Comparison of ENCODE assay signal across 16 mouse cellular contexts in the genomic region with DNA sequence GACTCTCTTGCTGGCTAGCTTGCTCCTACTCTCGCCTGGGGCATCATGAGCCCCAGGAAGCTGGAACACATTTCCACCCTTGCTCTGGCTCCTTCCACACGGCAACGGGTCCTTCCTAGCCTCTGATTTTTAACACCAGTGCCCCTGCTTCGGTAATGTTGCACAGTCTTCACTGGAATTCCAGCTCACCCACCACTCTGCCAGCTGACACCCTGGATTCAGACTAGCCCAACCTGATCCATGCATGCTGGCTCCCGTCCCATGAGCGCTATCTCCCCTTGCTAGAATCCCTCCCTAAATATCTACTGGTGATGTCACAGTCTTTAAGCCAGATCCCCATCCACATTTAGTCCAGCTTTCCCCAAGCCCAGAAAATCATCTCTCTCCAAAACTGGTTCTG.
DNase-seq lines count a peak whose midpoint lies in the region; TF ChIP-seq lines count a peak whose summit lies in the region.
"Had no signal": no experiment of that assay in that cellular context is flagged by ENCODE, and none has a peak within 500 bp of the region (broad histone marks: within the 10 kb centered on the region; RNA-seq: fewer than 3 reads in every experiment).

No protein-coding gene starts in this region.

- no peak overlapping the region for H3K4me3 ChIP-seq in heart, adult 2 months
- no peak overlapping the region for H3K4me3 ChIP-seq in cortical plate, adult 2 months (ENCODE audit: insufficient read depth, low read length)
- H3K4me3 ChIP-seq: embryonic facial prominence, embryonic 13.5 days; forebrain, embryonic 13.5 days; heart, embryonic 13.5 days; hindbrain, embryonic 15.5 days had no signal

- intact Hi-C loops in heart, adult 2 months (cut with DNase I), result no loop called here
- intact Hi-C loops in left cerebral cortex, postnatal 4 days (cut with DNase I), result no loop called here

- no peak for TF ChIP-seq EP300 in heart, adult 2 months (IDR thresholded peaks at IDR 0.05; ENCODE audit: insufficient read depth, low read depth, low read length)

- no peaks in the 10 kb centered on the region for H3K79me2 ChIP-seq in heart, adult 2 months (replicated peaks; ENCODE audit: control insufficient read depth, insufficient read depth, low read length)

- no peaks in the 10 kb centered on the region for H3K27me3 ChIP-seq in heart, adult 2 months (ENCODE audit: control insufficient read depth, insufficient read depth, low read length)
- H3K27me3 ChIP-seq: embryonic facial prominence, embryonic 13.5 days; forebrain, embryonic 13.5 days; heart, embryonic 13.5 days; hindbrain, embryonic 15.5 days had no signal

- H3K4me1 ChIP-seq in heart, adult 2 months (ENCODE audit: control insufficient read depth, insufficient read depth, low read length), result no peaks in the 10 kb centered on the region
- H3K4me1 ChIP-seq in cortical plate, adult 2 months (ENCODE audit: control insufficient read depth, insufficient read depth, low read length), result peaks cover 8% of the 10 kb centered on the region
- H3K4me1 ChIP-seq: embryonic facial prominence, embryonic 13.5 days; heart, embryonic 13.5 days had no signal

- no peak overlapping the region for H3K9ac ChIP-seq in heart, adult 2 months (ENCODE audit: low read depth, low read length)
- H3K9ac ChIP-seq: embryonic facial prominence, embryonic 13.5 days; forebrain, embryonic 13.5 days; forebrain, postnatal 0 days; heart, embryonic 13.5 days; hindbrain, embryonic 15.5 days had no signal

- peak; percentile 68 for DNase-seq in heart, adult 11 months
- no peak for DNase-seq in heart, adult 2 months
- DNase-seq in left cerebral cortex, postnatal 4 days, result peak; percentile 29
- DNase-seq in left cerebral cortex, adult 8-10 months (ENCODE audit: low spot score in 2 of 2), result no peak
- peak; percentile 25 for DNase-seq in brain, adult 2 months (ENCODE audit: low read depth, low spot score)
- DNase-seq: adrenal gland, adult 2 months; adrenal gland, postnatal 25 days; cerebellum, adult 8-10 months; forebrain, postnatal 0 days; gastrocnemius, postnatal 14 days; heart, postnatal 36 days had no signal

- no peak for TF ChIP-seq CTCF in heart, adult 2 months (IDR thresholded peaks at IDR 0.05)
- TF ChIP-seq CTCF in cortical plate, adult 2 months (IDR thresholded peaks at IDR 0.05; ENCODE audit: extremely low read depth, insufficient read depth, low read length), result no peak

- no peak for TF ChIP-seq POLR2A in heart, adult 2 months (IDR thresholded peaks at IDR 0.05; ENCODE audit: insufficient read depth, low read depth, low read length)
- no peak for TF ChIP-seq POLR2A in cortical plate, adult 2 months (IDR thresholded peaks at IDR 0.05; ENCODE audit: extremely low read depth, insufficient read depth, low read length)

- no peak overlapping the region for H3K27ac ChIP-seq in heart, adult 2 months
- H3K27ac ChIP-seq in cortical plate, adult 2 months (ENCODE audit: insufficient read depth, low read length), result 0 out of 2 replicates have a peak overlapping the region, but pooled peaks have one; percentile 36
- H3K27ac ChIP-seq: embryonic facial prominence, embryonic 13.5 days; forebrain, embryonic 13.5 days; heart, embryonic 13.5 days; hindbrain, embryonic 15.5 days had no signal

- WGBS in heart, adult 2 months, result 66% methylated on average over 6 of the region's 6 CpGs

- H3K36me3 ChIP-seq in heart, adult 2 months (ENCODE audit: control insufficient read depth, insufficient read depth, low read length), result no peaks in the 10 kb centered on the region
- H3K36me3 ChIP-seq: embryonic facial prominence, embryonic 13.5 days; heart, embryonic 13.5 days; hindbrain, embryonic 15.5 days had no signal

Comparison
In these comparisons a context has a peak if more than half of its experiments do, and no peak if none do; other contexts are left out.
1. DNase-seq: peak in heart, adult 11 months (single experiment), left cerebral cortex, postnatal 4 days (single experiment) and brain, adult 2 months (single experiment); none in heart, adult 2 months (0 of 2) and left cerebral cortex, adult 8-10 months (0 of 2).